Mouse (Mus musculus) megakaryocyte-erythroid progenitor cell, adult 5-6 weeks (primary cell): Measurements from ENCODE around the gene Rpl23. TPM values are rescaled to one million over a fixed set of nuclear protein-coding genes. Genes with fewer than 3 reads are reported as not detected.

ENCODE experiments used
- ATAC-seq: replicated peaks from 2 replicates; pipeline ENCODE4 v1.8.0; 2016; ENCODE audit warnings: mild to moderate bottlenecking, inconsistent platforms; ENCODE audit not compliant: severe bottlenecking, poor library complexity, low FRiP score, low TSS enrichment
- total RNA-seq, 2 experiments: library from RNA; stranded (forward) in 1 of 2; stranded (reverse) in 1 of 2; fragments of 200-1000, 215-1000 nt in 1 of 2; fragments of >200 nt in 1 of 2; fragmentation: Nextera tagmentation in 1 of 2; gene quantifications; 2 replicates each; pipeline ENCODE4 v1.2.3; 2014 to 2017

Gene Rpl23
- total RNA-seq, 2 experiments from 2014 or later: 1,518 to 2,156 TPM

DNA sequence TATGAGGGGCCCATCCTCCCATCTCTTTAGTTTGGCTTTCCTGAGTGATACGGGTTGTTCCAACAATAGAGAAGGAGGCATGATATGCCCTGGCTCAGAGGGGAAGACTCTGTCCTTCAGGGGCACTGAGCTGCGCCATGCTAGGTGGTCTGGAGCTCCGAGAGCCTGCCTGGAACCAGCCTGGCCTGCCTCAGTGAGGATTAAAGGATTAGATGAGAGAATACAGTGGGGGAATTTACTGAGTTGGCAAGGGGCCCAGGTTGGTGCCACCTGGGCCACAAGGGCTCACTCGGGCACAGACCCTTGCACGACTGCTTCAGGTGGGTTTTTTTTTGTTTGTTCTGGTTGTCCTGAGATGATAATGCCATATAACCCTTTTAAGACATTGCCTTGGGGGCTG is 33.9 kb upstream of the Rpl23 start:
- no peak for ATAC-seq

DNA sequence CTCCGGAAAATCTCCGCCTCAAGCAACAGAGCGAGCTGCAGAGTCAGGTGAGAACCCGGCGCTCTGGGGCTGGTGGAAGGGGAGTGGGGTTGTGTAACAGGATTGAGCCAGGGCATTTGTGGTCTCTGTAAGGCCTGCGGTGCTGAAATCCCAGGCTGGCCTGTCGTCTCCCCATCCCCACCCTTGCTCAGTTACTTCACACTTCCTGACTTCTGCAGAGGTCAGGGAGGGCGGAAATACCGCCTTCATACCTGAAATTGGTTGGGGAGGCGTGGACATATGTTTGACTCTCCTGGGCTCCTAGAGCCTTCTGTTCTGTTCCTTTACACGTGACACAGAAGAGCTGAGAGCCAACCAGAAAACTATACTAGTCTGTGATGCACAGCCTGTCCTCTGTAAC is 33.5 kb upstream of the Rpl23 start:
- ATAC-seq: no peak

DNA sequence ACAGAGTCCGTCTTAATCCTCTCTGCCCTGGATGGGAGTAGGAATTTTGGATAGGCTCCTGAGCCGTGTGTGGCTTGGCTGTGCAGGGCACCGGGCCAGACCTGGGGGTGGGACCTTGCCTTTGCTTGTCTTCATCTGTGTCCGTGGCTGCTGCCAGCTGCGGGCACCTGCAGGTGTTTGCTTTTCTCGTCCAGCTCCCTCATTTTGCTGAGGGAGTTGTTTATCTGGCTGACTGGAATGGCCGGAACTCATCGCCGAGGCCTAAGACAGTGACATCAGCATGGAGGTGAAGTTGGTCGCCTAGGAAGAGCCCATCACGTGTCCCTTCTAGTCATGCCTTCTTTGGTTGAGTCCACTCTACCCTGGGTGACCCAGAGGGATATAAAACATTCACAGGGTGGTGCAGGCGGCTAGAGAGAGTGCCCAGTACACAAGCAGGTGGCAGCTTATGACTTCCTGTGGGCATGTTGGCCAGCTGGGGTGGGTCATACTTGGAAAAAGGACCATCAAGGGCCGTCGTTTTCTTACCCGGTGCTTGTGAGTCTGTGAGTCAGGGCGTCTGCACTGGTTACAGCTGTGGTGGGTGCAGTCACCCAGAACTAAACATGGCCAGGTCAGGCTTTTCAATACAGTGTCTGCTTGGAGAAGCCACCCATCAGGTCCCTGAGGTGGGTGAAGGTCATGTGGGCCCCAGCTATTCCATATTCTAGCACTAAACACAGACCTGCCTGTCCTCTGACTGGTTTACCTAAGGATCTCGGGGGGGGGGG is 31.7 kb upstream of the Rpl23 start:
- ATAC-seq: no peak

DNA sequence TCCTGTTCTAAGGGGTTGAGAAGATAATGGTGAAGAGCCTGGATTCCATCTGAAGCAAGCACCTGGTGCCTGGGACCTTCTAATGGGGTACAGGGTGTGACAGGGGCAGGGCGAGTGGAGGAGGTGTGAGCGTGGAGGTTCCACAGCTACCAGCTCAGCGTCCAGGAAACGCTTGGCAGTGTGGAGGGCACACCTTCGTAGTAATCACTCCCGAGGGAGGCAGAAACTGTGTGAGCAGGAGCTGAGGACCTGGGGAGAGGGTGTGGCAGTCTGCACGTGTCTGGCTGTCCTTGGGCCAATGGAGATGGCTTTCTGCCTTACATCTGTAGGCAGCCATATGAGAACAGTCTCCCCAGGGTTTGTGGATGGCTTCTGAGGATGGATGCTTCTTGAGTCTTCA is 30.8 kb upstream of the Rpl23 start:
- ATAC-seq: no peak

DNA sequence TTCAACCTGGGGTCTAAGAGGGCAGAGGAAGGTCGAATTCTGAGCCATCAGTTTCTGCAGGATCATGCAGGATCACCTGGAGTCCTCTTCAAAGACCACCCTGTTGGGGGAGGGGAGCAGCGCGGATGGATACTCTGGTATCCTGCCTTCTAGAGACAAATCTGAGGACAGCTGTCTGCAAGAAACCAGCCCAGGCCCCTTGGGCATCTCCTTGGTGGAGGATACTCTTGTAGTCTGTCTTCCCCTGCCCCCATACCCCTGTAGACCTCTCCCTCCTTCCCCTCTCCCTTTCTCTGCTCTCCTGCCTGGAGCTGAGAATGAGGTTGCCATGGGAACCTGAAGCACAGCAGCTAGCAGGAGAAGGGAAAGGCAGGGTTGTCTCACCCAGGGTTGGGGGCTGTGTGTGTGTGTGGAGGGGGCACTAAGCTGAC is 30.3 kb upstream of the Rpl23 start:
- ATAC-seq: no peak

DNA sequence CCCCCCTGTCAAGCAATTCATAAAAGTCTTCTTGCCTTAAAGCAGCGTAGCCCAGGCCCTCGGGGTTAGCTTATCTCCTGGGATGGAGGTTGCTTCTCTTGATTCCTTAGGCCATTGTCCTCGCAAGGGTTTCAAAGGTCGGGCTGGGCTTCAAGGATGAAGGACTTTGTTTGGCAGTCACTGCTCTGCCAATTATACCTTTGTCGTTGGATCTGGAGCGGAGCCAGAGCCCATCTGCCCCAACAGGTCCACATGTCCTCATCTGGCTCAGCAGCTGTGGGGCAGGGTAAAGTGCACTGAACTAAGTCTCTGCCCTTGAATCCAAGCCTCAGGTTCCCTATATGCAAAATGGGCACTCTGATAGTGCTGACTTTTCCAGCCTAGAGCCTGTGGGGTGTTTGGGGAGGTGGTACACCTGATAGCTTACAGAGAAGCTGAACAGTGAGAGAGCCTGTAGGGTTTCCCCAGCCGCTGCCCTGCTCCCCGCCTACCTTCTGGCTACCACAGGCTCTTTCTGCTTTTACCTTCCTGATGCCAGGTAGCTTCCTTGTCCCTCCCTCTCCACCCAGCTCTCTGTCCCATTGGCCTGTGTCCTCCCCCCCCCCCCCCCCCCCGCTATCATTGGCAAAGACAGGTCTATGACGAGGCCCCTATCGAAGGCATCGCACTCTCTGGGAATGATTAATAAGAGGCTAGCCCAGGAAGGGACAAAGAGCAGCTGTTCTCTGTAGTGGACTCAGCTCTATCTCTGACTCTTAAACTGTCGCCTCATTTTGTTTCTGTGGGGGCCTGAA is 29.5 kb upstream of the Rpl23 start:
- no peak for ATAC-seq

DNA sequence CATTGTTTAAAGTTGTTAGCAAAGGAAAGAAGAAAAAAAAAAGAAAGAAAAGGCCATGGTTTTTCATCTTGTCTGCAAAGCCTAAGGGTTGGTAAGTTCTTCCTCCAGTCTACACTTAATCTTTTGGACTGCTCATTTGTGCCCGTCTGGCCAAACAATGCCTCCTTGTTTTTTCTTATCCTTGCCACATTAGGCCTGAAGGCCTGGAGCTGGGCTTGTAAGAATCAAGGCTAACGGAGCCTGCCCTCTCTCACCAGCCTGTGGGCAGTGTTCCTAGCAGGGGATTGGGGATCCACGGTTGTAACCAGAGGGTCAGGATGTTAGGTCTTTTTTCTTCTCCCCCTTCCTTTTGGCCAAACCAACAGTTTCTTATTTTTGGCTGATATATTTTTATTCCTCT is 28.7 kb upstream of the Rpl23 start:
- ATAC-seq: no peak

DNA sequence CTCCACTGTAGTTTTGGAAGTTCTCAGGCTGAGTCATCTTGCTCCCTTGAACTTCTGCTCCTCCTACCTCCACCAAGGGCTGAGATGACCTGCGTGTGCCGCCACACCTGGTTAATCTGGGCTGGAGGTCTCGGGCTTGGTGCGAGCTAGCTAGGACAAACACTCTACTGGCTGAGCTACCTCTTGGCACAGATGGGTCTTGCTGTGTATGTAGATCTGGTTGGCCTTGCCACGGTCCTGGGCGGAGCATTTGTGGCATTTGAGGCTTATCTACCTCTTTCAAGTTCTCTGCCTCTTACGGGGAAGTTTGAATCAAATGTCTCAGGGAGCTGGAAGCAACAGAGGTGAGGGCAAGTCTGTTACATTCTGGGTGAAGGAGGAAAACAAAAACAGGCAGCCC is 28.1 kb upstream of the Rpl23 start:
- ATAC-seq: peak; percentile 53

DNA sequence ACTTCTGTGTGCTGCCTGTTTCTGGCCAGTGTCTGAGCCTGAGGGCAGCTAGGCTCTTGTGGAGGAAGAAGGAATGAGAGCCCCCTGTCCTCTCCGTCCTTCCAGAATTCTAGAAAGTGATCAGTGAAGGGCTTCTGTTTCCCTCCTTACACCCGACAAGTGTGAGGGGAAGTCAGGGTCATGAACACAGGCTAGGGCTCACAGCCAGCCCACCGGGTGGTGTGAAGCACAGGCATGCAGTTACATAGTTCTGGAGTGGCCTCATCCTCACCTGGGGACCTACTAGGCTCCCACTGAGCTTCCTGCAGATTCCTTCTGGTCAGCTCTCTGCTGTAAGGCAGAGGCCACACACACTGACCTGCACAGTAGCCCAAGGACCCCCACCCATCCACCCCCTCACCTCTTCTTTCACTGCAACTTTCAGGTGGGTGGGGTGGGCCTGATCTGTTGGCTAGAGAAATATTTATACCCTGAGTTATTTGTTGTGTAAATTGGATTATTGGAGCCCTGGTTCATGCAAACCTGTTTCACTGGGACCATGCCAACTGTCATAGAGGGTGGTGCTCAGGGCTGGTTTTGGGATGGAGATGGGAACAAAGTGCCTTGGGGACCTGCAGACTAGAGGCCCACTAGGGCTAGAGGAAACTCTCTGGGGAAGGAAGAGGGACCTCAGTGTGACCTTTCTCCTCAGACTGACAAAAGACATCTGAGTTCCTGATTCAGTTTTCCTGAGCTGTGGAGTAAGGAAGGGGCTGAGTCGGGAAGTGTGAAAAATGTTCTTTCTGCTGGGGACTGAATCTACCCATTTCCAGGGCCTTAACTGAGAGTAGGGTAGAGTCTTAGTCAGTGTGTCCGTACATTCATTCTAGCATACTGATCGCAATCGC is 27.2 kb upstream of the Rpl23 start:
- ATAC-seq: no peak

DNA sequence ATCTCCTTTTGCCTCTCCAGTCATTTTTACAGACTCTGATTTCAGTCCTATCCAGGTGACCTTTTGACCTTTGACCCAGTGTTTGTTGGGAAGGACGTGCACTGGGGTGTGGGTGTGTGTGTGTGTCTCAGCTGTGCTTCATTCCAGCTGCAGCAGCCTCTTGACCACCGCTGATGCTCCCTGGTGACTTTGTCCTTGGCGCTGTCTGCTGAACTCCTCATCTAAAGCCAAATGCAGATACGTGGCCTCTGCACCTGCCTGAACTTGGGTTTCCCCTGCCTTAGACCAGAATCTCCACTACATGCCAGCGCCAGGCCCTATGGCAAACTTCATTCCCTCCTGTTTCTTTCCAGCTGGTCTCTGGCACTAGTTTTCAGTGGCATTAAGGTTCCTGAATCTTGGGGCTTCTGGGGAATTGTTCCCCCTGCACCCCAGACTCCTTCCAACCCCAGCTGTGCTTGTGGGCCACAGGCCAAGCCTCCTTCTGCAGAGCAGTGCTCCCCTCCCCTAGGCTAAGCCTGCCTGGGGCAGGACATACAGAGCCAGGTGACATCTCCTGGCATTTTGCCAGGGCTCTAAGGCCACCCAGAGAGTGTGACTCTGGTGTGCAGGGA is 26.5 kb upstream of the Rpl23 start:
- no peak for ATAC-seq

DNA sequence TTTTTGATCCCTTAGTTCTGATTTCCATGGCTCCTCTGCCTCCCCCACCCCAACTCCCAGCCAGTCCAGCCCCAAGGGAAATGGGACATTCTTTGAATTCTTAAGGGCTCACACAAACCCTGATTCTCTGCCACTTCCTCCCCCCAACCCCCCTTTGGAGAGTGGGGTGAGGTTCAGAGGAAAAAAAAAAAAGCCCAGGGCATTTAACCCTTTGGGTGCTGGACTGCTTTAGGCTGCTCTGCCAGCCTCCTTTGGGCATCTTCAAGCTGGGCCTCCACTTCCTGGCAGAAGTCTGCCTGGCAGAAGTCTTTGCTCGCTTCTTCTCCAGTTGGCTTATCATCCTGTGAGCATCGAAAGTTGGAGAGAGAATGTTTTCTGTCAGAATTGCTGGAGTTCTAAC is 25.9 kb upstream of the Rpl23 start:
- ATAC-seq: no peak

DNA sequence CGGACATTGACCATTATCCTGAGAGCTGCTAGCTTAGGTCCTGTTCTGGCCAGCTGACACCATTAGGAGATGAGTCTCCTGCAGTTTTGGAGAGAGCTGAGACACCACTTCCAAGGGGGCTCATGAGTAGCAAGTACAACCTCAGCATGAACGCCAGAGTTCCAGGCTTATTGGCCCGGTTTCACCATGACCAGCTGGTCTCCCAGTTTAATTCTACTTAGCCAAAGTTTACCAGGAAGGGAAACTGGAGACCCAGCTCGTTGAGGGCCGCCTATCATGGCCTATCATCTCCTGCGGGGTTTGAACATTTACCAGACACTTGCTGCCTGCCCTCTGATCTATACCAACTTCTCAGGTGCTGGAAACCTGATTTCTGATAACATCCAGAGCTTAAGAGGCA is 25.4 kb upstream of the Rpl23 start:
- no peak for ATAC-seq

DNA sequence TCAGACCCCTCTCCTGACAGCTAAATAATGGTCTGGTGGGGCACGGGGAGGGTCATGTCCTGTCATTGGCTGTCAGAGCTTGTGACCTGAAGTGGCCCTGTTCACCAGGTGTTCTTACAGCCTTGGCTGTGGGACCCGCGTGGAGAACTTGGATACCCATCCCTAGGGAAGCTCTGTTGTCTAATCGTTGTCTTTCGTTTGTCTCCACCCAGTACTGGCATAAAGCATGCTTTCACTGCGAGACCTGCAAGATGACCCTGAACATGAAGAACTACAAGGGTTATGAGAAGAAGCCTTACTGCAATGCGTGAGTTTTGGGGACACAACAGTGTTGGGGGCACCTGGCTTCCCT is 24.4 kb upstream of the Rpl23 start:
- no peak for ATAC-seq

DNA sequence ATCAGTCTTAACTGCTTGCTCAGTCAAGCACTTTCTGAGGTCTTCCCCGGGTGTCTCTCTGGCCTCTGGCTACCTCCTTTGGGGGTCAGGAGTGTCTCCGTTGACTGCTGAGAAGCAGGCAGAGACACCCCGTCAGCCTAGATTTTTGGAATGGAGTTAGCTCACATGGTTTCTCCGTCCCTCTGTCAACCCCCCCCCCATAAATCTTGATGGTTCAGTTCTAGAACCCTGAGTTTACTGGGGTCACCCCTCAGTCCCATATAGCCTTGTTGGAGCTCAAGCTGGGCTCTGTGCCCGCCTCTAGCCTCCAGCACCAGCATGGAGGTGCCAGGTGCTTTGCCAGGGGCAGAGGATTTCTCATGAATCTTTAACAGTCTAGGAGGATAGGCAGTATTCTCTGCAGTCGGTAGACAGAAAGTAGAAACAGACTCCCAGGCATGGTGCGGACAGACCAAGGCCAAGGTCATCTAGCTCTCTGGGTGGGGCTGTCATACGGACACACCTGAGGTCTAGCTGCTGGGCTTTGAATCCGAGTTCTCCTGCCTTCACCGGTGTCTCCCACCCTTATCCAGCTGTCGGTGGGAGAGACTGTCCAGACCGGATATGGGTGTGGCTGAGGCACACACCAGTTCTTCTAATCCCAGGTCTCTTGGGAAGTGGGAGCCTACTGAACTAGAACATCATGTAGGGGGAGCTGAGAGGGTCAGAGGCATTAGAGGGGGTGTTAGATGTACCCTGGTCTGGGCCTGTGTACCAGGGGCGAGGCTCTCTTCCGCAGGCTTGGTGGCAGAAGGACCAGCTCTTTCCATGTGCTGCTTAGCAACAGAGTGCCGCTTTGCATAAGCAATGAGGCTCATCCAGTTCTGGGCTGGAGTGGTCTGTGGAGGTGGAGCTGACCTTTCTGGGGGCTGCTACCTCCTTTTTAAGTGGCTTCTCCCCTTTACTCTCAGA is 23.7 kb upstream of the Rpl23 start:
- no peak for ATAC-seq

DNA sequence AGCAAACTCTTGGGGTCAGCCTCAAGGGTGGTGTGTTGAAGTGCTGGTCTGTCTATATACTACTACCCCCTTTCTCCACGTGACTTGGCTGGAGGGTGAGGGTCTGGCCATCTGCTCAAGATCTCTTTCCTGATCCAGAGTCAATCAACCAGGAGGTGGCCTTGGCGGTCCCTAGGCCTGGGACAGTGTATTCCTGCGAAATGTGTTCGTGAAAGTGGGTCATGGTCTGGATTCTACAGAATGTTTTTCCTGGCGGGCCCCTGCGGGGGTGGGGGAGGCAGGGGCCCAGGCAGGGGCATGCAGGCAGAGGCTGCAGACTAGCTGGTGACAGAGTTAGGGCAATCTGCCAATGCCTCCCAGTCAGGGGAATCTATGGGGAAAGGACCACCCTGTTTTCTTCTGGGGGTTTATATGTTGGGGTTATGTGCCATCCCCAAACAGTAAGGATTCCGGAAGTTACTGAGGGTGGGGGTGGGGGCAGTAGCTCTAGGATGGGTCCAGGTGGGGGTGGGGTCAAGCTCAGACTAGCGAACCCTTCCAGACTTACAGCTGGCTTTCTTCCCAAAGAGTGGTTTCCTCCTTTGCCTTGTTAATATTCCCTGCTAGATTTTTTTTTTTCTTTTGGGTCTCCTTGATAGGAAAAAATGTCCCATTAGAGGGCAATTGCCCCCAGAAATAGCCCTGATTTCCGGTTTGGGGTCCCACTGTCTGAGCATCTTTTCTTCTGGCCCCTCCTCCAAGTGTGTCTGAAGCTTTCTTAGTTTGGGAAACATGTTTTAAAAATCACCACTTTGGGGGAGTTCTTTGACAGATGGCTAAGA is 22.8 kb upstream of the Rpl23 start:
- ATAC-seq: no peak

DNA sequence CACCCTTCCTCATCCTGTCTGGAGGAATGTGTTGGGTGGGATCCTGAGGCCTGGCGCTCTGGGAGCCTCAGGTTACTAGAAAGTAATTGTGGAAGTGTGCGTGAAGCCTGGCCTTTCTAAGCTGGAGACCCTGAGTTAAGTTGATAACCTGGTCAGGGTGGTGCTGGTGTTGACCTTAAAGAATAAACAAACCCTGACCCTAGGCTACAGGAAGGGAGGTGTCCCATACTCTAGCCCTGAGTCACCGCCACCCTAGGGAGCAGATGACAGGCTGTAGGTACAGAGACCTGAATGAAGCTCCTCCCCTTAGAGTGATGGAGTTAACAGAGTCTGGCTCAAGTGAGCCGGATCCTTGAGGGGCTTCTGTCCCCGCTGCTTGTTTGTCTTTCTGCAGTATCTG is 21.6 kb upstream of the Rpl23 start:
- ATAC-seq: no peak

DNA sequence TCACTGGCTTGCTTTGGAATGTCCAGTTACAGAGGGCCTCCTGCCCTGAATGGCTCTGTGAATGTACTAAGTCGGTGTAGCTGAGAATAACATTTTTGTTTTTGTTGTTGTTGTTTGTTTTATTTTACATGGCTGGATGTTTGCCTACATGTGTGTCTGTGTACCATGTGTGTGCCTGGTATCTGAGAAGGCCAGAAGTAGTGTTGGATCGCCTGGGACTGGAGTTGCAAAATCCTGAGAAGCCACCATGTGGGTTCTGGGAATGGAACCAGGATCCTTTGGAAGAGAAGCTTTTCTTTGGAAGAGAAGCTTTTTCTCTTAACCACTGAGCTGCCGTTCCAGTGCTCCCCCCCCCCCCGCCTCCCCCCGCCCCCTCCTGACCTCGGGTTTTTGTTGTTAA is 20.3 kb upstream of the Rpl23 start:
- ATAC-seq: no peak

DNA sequence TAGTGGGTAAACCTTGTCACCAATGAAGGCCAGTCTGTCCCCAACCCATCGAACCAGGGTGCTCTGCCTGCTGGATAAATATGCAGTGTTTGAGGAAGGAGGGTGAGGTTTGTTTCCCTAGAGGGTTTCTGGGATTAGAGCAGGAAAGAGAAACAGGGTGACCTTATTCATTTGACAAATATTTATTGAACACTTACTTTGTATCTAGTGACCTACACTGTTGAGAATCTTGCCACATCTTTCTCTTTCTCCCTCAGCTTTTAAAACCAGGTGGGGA is 19.9 kb upstream of the Rpl23 start:
- no peak for ATAC-seq
